Mouse (Mus musculus) skeletal muscle tissue, adult 2 months (tissue): ENCODE data around the gene Tmem8b.

Experiments
- DNase-seq: peaks from one replicate; pipeline ENCODE4 v3.0.0-alpha.2; 2012; ENCODE audit warnings: low read depth, low spot score

Tmem8b gene

DNA sequence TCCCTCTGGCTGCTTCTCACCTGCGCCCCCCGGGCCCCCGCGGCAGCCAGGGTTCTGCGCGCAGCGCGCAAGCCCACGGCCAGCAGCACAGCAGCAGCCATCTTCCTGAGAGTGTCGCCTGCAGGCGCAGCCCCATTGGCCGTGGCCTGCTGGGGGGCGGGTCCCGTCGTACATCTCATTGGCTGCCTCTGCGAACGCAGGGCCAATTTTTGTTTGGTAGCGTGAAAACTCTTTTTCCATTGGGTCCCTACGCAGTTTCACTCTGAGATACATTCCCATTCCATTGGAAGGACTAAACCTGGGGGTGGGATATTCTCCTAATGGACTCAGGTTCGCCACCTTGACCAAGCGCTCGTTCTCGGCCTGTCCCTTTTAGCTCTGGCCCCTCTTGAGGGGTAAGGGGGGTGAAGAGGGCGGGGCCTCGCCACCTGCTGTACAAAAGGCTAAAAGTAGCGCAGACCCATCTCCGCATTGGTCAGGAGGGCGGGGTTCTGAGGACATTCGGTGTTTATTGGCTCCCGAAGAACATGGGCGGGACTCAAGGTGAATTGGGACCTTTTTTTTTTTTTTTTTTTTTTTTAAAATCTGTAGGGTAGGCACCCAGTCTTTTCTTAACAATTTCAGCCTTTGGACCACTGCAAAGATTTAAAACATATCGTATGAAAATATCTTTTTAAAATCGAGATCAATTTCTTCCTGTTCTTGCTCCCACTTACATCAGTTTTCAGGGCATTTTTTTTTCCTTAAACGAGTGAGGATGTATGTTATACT is 12.2 kb upstream of the Tmem8b start, which contains the start of gene Hint2:
TSS of gene Hint2 (minus strand) at position 128 of the 771 bp plus-strand sequence.
- peak; percentile 96 for DNase-seq

DNA sequence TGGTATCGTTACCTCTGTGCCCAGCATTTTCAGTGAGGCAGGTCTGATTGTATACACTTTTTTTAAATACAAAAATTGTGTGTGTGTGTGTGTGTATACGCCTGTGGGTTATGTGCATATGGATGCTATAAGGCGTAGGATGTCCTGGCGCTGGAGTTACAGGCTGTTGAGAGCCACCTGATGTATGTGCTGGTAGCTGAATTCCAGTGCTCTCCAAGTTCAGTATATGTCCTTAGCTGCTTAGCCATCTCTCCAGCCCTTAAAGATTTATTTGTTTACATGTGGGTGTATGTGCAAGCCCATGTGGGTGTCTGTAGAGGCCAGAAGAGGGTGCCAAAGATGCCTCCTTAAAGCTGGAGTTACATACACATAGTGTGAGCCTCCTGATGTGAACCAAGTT is 11.6 kb upstream of the Tmem8b start:
- DNase-seq = no peak

DNA sequence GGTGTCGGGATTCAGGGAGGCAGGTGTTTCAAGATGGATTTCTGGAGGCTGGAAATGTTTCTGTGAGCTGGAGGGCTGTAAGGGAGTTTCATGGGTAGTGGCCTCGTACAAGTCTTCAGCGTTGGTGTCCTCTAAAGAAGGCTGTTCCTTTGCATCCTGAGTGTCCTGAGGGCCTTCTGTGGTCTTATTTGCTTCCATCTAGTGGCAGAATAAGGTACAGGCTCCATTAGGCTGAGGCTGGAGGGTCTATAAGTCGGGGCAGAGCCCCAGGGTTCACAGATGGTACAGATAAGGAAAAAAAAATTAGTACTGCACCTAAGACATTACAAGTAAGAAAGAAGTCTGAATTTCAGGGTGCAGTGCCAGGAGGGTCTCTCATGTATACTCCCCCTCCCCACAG is 2.4 kb upstream of the Tmem8b start:
- no peak for DNase-seq

DNA sequence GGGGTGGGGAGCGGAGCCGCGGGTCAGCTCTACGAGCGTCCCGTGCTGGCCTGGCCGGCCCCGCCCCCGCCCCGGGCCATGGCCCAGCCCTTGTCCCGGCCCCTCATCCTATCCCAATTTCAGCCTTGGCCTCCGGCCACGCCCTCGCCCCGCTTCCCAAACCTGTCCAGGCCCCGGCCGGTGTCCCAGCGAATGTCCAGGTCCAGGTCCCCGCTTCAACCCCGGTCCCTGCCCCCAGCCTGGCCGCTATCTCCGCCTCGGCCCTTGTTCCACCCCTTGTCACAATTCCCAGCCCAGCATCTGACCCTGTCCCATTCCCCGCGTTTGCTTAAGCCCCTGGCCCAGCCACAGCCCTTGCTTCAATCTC is 640 bp downstream of the Tmem8b start:
- DNase-seq = no peak

DNA sequence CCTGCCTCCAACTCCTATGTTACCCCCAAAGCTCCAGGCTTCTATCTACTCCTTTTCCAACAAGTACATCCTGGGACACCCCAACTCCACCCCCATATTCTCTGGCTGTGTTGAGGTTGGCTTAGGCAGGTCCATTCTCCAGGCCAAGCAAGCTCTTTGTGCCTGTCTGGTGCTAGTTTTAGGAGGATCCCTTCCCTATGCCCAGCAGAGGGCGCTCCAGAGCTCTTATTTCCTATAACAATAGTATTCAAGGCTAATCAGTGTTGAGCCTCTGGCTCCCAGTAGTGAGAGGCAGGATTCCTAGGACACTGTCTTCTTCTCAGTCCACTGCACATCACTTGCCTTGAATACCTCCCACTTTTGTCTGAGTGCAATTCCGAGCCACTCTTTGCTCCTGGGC is 3.3 kb downstream of the Tmem8b start:
- DNase-seq = peak; percentile 82

DNA sequence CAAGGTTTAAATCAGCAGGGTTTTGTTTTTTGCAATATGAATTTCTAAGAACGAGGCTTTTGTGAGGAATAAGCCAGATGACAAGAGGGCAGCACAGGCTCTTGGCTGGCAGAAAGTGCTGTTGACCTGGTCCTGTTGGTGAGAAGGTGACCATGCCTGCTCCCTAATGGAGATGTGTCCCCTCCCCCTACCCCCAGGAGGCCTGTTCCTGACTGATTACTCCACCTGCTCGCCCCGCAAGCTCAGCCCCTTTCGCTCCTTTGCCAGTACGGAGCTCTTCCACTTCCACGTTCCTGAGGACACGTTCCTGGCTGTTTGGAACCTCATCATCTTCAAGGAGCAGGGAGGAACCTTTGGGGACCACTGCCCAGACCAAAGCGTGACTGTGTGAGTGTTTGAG is 4.9 kb downstream of the Tmem8b start:
- DNase-seq = no peak

DNA sequence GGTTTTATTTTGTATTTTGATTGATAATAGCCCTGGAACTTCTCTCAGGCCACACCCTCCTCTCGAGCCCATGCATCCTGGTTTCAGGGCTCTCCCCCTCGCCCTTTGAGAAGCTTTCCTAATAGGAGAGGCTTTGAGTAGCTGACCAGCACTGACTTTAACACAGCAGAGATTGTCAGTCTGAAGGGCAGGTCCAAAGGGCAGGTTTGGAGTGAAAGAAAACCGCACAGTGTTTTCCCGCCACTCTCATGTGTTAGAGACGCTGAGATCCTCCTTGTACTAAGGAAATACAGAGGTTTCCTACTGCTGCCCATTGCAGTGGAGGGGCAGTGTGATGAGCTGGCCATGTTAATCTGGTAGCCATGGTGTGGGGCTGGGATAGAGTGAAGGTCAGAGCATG is 6.2 kb downstream of the Tmem8b start:
- no peak for DNase-seq

DNA sequence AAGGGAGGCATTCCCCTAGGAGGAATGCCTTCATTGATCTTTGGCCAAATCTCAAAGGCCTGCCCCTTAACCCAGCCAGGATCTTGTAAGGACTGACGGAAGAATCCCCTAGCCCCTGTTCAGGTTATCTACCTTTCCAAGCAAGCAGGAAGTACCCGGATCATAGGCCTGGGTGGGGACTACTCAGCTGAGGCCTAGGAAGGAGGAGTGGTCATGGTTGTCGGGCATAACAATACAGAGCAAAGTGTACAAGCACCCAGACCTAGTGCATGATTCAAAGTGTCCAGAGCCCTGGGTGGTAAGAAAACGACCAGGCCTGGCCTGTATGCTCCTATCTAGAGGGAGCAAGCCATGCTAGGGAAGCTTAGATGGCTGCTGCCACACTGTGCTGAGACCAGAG is 6.8 kb downstream of the Tmem8b start:
- no peak for DNase-seq

DNA sequence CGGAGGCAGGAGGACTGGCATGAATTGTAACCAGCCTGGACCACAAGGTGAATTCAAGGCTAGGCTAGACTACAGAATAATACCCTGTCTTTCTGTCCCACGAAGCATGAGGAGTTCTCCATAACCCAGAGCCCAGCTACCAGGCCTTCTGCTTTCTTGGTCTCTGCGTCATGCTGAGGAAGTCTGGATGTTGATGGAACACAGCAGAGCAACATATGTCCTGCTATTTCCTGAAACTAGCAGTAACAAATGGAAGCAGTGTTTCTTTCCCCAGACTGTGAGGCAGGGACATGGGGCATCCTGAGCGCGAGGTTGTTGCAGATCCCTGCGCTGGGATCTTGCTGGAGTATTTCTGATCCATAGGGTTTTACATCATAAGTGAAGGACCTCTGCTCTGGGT is 9.8 kb downstream of the Tmem8b start:
- DNase-seq = no peak

DNA sequence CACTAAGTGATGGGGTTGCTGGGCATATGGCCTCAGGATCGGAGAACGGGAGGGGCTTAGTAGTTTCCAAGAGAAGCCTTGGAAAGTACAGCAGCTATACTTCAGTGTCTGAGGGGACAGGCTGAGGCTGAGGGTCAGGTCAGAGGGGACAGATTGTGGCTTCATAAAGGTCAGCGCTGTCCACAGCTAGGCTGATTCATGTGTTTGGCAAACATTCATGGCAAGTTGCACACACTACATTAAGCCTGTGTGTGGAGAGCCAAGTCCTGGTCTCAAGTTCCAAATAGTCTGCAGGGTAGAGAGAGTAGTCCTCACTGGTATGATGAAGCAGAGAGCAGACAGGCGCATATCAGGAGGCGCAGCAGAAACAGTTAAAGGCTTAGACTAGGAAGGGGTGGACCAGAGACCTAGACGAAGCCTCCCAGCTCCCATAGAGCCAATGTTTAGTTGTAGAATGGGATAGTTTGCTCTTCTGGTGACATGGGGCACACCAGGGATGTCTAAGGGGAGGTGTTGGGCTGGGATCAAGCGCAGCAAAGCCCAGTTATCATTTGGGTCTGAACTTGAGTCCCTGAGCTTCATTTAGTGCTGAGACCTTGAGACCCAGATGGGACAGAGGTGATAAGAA is 10.8 kb downstream of the Tmem8b start:
- DNase-seq = peak; percentile 92

DNA sequence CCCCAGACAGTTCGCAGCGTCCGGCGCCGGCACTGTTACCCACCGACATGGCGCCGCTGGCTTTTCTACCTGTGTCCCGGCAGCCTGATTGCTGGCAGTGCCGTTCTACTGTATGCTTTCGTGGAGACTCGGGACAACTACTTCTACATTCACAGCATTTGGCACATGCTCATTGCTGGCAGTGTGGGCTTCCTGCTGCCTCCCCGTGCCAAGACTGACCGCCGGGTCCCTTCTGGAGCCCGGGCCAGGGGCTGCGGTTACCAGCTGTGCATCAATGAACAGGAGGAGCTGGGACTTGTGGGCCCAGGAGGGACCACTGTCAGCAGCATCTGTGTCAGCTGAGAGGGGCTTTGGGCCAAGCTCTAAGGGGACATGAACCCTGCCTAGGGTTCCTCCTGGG is 21.2 kb downstream of the Tmem8b start:
- no peak for DNase-seq

DNA sequence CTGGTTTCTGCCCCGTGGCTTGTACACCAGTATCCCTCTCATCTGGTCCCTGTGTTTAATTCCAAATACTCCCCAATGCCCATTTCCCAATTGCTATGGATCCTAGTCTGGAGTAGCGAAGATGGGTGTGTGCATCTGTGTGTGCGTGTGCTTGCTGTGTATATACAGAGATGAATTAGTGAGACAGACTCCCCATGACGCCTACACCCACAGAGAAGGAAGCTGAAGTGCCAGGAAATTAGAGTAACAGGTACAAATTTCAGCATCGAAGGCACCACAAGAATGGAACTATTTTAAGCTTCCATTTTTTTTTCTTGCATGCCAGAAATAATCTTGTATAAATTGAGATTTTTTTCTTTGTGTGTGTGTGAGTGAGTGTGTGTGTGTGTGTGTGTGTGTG is 22.3 kb downstream of the Tmem8b start:
- DNase-seq = no peak

DNA sequence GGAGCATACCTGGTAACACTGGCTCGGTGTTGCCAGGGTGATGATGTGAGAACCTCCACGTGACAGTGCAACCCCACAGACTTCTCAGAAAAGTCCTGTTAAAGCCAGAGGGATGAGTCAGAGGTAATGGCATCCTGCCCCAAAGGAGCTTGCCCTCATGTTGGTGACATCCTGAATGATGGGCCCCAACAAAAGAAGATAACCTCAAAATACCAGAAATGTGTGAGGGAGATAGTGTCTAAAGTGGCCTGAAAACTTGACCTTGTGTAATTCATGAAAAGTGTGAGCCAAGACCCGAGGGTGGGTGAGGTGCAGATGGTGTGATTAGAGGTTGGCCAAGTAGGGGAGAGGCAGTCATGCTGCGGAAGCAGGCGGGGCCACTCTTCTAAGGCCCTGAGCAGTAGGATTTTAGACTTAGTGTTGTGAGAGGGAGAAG is 25.1 kb downstream of the Tmem8b start:
- DNase-seq = peak; percentile 56

DNA sequence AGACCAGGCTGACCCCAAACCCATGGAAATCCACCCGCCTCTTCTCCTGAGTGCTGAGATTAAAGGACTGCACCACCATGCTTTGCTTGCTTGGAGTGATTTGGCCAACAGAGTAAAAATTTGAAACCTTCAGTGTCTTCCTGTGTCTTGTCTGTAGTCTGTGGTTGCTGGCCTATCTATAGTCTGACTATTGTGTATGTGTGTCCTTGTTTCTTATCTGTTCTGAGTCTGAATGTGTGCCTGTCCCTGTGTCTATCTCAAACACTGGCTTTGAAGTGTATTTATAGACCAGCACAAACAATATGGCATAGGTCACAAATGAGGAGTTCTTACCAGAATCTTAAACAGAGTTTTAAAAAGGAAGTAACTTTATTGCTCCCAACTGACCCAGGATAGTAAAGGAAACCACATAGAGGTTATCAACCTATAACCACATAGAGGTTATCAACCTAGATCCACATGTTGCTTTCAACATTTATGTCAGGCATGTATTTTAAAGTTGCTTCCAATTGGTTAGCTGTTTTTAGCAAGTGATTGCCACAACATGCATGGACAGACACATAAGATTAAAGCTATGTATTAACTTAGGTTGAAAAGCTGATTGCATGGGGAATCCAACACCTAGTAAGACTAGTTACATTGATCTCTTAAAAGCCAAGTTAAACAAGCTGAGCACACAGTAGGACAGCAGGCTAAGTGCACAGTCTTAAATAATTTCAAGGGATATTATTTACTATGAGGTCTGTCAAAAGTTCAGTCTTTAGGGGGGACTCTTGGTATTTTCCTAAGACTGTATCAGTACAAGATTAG is 25.9 kb downstream of the Tmem8b start:
- DNase-seq = no peak

DNA sequence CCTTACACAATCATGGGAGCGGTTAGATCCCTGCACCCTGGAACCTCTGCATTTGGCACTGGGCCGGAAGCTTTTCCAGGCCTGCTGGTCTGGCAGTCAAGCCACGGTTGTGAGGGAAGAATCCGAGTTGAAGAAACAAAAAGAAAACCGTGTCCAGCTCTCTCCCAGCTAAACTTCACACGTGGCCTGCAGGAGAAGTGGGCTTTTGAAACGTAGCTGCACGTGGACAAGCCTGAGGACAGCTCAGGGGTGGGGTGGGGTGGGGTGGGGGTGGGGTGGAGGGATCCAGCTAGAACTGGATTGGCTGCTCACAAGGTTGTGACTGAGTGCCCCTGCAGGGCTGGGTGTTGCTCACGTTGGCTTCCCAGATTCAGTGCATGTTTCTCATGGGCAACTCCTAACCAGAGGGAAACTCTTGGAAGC is 26.5 kb downstream of the Tmem8b start:
- DNase-seq = peak; percentile 78

DNA sequence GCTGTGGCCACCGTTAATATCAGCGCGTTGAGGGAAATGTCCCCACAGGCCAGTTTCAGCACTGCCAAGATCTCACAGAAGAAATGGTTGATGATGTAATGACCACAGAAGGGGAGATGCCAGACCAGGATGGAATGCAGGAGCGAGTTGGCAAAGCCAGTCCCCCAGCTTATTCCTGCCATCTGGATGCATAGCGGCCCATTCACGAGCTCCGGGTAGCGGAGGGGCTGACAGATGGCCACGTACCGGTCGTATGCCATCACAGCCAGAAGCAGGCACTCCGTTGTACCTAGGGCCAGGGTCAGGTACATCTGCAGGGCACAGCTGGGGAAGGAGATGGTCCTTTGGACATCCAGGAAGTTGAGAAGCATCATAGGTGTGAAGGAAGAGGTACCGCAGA is 27.8 kb downstream of the Tmem8b start:
- DNase-seq = no peak

DNA sequence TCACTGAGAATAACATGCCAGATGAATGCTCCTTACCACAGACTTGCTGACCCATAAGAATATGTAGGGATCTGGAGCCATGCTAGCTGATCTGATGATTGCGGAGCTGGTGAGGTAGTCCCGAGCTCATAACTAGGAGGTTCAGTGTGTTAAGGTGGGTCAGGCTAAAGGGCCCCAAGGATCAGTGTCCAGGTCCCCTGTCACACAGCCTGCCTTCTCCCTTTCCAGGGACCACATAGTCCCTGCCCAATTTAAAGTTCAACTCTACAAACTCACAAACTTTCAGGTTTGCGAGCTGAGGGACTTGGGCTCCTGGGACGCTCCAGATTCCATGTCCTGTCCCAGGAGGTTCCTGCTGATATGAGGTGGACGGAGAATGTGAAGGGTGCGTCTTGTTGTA is 31.9 kb downstream of the Tmem8b start, which contains the start of gene Olfr70:
TSS of gene Olfr70 (minus strand) at position 101 of the 400 bp plus-strand sequence.
- no peak for DNase-seq

DNA sequence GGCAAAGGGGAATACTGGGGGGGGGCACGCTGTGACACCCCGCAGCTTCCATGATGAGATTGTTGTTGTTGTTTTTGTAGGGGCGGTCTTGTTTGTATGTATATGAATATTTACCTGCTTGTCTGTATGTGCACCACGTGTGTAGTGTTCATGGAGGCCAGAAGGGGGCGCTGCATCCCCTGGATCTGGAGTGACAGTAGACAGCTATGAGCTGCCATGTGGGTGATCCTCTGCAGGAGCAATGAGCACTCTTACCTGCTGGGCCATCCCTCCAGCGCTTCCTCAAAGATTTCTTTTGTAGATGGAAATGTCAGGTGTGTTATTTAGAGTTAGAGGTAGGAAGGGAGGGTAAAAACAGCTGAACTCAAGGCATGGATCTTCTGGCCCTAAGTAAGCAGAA is 34.7 kb downstream of the Tmem8b start:
- DNase-seq = no peak

DNA sequence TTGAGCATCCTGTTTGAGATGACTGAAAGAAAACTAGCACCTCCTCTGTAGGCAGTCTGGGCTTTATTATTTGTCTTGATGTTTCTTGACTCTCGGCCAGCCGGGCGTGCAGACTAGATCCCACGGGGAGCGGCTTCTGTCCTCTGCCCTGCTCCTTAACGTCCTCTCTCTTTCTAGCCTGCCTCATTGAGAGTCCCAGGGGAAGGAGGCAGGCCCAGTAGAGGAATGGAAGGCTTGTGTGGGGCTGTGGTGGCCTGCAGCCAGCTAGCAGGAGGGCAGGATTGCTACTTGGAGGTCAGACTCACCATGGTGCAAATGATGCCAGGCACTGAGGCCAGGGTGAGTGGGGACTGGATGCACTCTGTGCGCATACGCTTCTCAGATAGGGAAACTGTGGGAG is 35.1 kb downstream of the Tmem8b start:
- DNase-seq = no peak

DNA sequence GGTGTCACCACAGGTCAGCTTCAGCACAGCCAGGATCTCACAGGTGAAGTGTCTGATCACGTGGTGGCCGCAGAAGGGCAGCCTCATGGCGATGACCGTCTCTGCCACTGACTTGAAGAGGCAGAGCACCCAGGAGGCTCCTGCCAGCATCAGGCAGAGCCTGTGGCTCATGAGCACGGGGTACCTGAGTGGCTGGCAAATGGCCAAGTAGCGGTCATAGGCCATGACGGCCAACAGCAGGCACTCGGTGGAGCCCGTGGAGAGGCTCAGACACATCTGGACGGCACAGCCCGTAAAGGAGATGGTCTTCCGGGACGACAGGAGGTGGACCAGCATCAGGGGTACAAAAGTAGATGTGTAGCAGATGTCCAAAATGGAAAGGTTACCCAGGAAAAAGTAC is 37.2 kb downstream of the Tmem8b start:
- DNase-seq = no peak

DNA sequence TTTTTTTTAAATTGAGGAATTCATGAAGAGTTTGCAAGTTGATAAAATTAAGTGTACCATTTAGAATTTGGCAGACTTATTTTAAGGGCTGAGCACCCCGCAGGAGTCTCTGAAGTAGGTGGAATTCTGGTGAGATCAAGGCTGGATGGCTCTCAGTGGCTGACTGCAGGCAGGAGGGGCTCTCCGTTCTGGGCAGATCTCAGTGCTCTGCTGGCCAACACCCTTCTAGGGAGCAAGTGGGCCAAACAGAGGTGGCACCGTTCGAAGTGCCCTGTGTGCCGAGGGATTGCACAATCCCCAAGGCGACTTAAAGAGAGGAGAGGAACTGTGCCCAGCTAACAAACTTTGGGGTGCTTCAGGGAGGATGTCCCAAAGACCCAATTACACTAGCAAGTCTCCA is 41.1 kb downstream of the Tmem8b start, which contains the start of gene Olfr71:
TSS of gene Olfr71 (minus strand) at position 387 of the 400 bp plus-strand sequence.
- no peak for DNase-seq

DNA sequence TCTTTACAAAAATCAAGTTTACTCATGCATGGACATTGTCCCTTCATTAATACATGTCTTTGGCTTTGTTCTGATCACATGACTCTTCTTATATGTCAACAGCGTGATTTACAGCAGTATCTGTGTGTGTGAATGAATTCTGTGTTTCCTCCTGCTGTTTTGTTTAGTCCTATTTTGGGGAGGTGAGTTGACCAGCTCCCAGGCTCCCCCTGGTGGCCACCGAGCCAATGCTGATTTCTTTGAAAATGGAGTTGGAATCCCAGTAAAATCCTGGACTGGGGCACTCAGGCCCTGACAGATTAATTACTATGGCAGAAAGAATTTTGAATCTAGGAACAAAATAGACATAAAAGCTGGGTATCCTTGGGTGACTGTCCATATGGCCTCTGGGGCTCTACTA is 43.0 kb downstream of the Tmem8b start:
- DNase-seq = no peak
